Mouse (Mus musculus) hindbrain, embryonic 13.5 days (tissue): ENCODE results near the gene Leng9. TPM values are rescaled to one million over a fixed set of nuclear protein-coding genes. Genes with fewer than 3 reads are reported as not detected.
"Not testable (repeated sequence)": the region's sequence is repeated elsewhere in the genome, so short reads cannot be mapped to it uniquely, and the experiment has no call there.

Experiments
- ATAC-seq: fragments of 200-750 bp; cut with Nextera tagmentation; 2 replicates; pipeline ENCODE4 v1.8.0; 2017; ENCODE audit warnings: moderate TSS enrichment; ENCODE audit not compliant: low FRiP score
- H3K27ac ChIP-seq: fragments of 300-500 bp; sonication (generic); 2 replicates; pipeline ENCODE4 v1.5.1; 2015; ENCODE audit warnings: inconsistent platforms, mild to moderate bottlenecking, moderate library complexity
- H3K27me3 ChIP-seq: fragments of 300-500 bp; sonication (generic); 2 replicates; pipeline ENCODE4 v1.6.1; 2015; ENCODE audit warnings: mild to moderate bottlenecking, inconsistent platforms
- H3K36me3 ChIP-seq: fragments of 300-500 bp; sonication (generic); 2 replicates; pipeline ENCODE4 v1.6.1; 2015; ENCODE audit warnings: mild to moderate bottlenecking, inconsistent platforms
- H3K4me1 ChIP-seq: fragments of 300-500 bp; sonication (generic); replicated peaks from 2 replicates; pipeline ENCODE4 v1.6.1; 2015; ENCODE audit warnings: inconsistent platforms
- H3K4me2 ChIP-seq: fragments of 300-500 bp; sonication (generic); 2 replicates; pipeline ENCODE4 v1.6.1; 2015; ENCODE audit warnings: inconsistent platforms, mild to moderate bottlenecking, moderate library complexity
- H3K4me3 ChIP-seq: fragments of 300-500 bp; sonication (generic); 2 replicates; pipeline ENCODE4 v1.5.1; 2015; ENCODE audit warnings: mild to moderate bottlenecking, inconsistent platforms
- H3K9ac ChIP-seq: fragments of 300-500 bp; sonication (generic); 2 replicates; pipeline ENCODE4 v1.6.1; 2015; ENCODE audit warnings: mild to moderate bottlenecking, inconsistent platforms
- H3K9me3 ChIP-seq: fragments of 300-500 bp; sonication (generic); 2 replicates; pipeline ENCODE4 v1.6.1; 2016; ENCODE audit warnings: inconsistent platforms
- WGBS: fragments of 180-500 bp; shearing (Covaris S2); methylation state at CpG from one replicate; pipeline ENCODE4 v1.1.7; 2015; 5-methylcytosine and 5-hydroxymethylcytosine counted together
- polyA plus RNA-seq: library from polyadenylated mRNA; unstranded; fragments of >200 nt; fragmentation: Nextera tagmentation; extraction: Ambion mirVana; gene quantifications from 2 replicates; pipeline ENCODE4 v1.2.1, GENCODE M21; 2015

Gene Leng9
- polyA plus RNA-seq: 4.7 TPM in 2 replicates

- ATAC-seq: peak; percentile 18
- Histone ChIP-seq H3K4me2 (peak within 1 kb of the TSS; percentile 90), H3K9ac (peak within 1 kb of the TSS; percentile 88), H3K9me3 (no peaks in the 10 kb centered on the region), H3K4me1 (peaks cover 31% of the 10 kb centered on the region), H3K27ac (peak within 1 kb of the TSS; percentile 93), H3K36me3 (peaks cover 31% of the 10 kb centered on the region), H3K4me3 (peak within 1 kb of the TSS; percentile 75), H3K27me3 (peaks cover 38% of the 10 kb centered on the region)
- 1% methylated on average over 14 of the region's 14 CpGs for WGBS
Observed at GRCm38 (mm10) chr7:4150059-4150541, at the start of gene Leng9. Gene Leng9 (minus strand): TSS chr7:4150374.

- Histone ChIP-seq H3K9ac (no peak overlapping the region), H3K4me2 (no peak overlapping the region), H3K4me3 (no peak overlapping the region), H3K4me1 (no peaks in the 10 kb centered on the region), H3K36me3 (no peaks in the 10 kb centered on the region), H3K27me3 (no peaks in the 10 kb centered on the region), H3K9me3 (no peaks in the 10 kb centered on the region), H3K27ac (no peak overlapping the region)
- no peak for ATAC-seq
- WGBS: 50% methylated on average over 3 of the region's 3 CpGs
Observed at GRCm38 (mm10) chr7:4178438-4178837, 28.3 kb upstream of the Leng9 start.

GRCm38 (mm10) chr7:4170193-4170938 lies 20.2 kb upstream of the Leng9 start:
- WGBS: 80% methylated on average over 6 of the region's 6 CpGs
- Histone ChIP-seq H3K36me3 (no peaks in the 10 kb centered on the region), H3K4me1 (peaks cover under 1% of the 10 kb centered on the region), H3K27me3 (no peaks in the 10 kb centered on the region), H3K9ac (no peak overlapping the region), H3K4me3 (no peak overlapping the region), H3K4me2 (no peak overlapping the region), H3K9me3 (no peaks in the 10 kb centered on the region), H3K27ac (no peak overlapping the region)
- no peak for ATAC-seq

GRCm38 (mm10) chr7:4167098-4167497 lies 16.9 kb upstream of the Leng9 start:
- ATAC-seq: no peak
- 0 out of 2 replicates have a peak, but pooled peaks cover 13% of the 10 kb centered on the region for H3K27me3 ChIP-seq
- no peak overlapping the region for H3K27ac ChIP-seq
- no peak overlapping the region for H3K4me2 ChIP-seq
- no peak overlapping the region for H3K4me3 ChIP-seq
- H3K4me1 ChIP-seq: peaks cover 20% of the 10 kb centered on the region
- H3K9ac ChIP-seq: no peak overlapping the region
- no peaks in the 10 kb centered on the region for H3K9me3 ChIP-seq
- H3K36me3 ChIP-seq: no peaks in the 10 kb centered on the region

GRCm38 (mm10) chr7:4165286-4165685 lies 15.1 kb upstream of the Leng9 start:
- Histone ChIP-seq H3K27ac (no peak overlapping the region), H3K9ac (no peak overlapping the region), H3K36me3 (no peaks in the 10 kb centered on the region), H3K4me3 (no peak overlapping the region), H3K4me2 (0 out of 2 replicates have a peak overlapping the region, but pooled peaks have one; percentile 4), H3K9me3 (no peaks in the 10 kb centered on the region), H3K4me1 (peaks cover 20% of the 10 kb centered on the region), H3K27me3 (0 out of 2 replicates have a peak, but pooled peaks cover 13% of the 10 kb centered on the region)
- 32% methylated on average over 3 of the region's 3 CpGs for WGBS
- ATAC-seq: no peak

GRCm38 (mm10) chr7:4164090-4164910 lies 14.1 kb upstream of the Leng9 start, which contains the start of gene Cdc42ep5:
Gene Cdc42ep5 (minus strand): TSS chr7:4164860.
- Histone ChIP-seq H3K4me2 (peak within 1 kb of the TSS; percentile 51), H3K4me1 (peaks cover 20% of the 10 kb centered on the region), H3K27ac (no peak within 1 kb of the TSS), H3K27me3 (0 out of 2 replicates have a peak, but pooled peaks cover 13% of the 10 kb centered on the region), H3K9me3 (no peaks in the 10 kb centered on the region), H3K4me3 (peak within 1 kb of the TSS; percentile 34), H3K36me3 (no peaks in the 10 kb centered on the region), H3K9ac (peak within 1 kb of the TSS; percentile 61)
- 2% methylated on average over 20 of the region's 20 CpGs for WGBS
- ATAC-seq: peak; percentile 75; the same call in 1 of the 2 replicates

GRCm38 (mm10) chr7:4163571-4164072 lies 13.4 kb upstream of the Leng9 start:
- no peaks in the 10 kb centered on the region for H3K36me3 ChIP-seq
- H3K27ac ChIP-seq: no peak overlapping the region
- peak overlapping the region; percentile 61 for H3K9ac ChIP-seq
- peak; percentile 25; the same call in 1 of the 2 replicates for ATAC-seq
- no peaks in the 10 kb centered on the region for H3K9me3 ChIP-seq
- peak overlapping the region; percentile 51 for H3K4me2 ChIP-seq
- H3K27me3 ChIP-seq: 0 out of 2 replicates have a peak, but pooled peaks cover 13% of the 10 kb centered on the region
- 3% methylated on average over 11 of the region's 11 CpGs for WGBS
- H3K4me1 ChIP-seq: peaks cover 20% of the 10 kb centered on the region
- H3K4me3 ChIP-seq: peak overlapping the region; percentile 34

- not testable (repeated sequence) for H3K4me2 ChIP-seq, H3K9me3 ChIP-seq, H3K9ac ChIP-seq, H3K36me3 ChIP-seq, H3K27ac ChIP-seq, H3K4me3 ChIP-seq, ATAC-seq
- Histone ChIP-seq H3K4me1 (peaks cover 20% of the 10 kb centered on the region), H3K27me3 (0 out of 2 replicates have a peak, but pooled peaks cover 13% of the 10 kb centered on the region)
- 96% methylated on average over 4 of the region's 4 CpGs for WGBS
Observed at GRCm38 (mm10) chr7:4161596-4161995, 11.4 kb upstream of the Leng9 start.

- ATAC-seq: no peak
- WGBS: 28% methylated on average over 4 of the region's 4 CpGs
- Histone ChIP-seq H3K9me3 (no peaks in the 10 kb centered on the region), H3K27me3 (peaks cover 42% of the 10 kb centered on the region), H3K27ac (no peak overlapping the region), H3K36me3 (no peaks in the 10 kb centered on the region), H3K4me3 (no peak overlapping the region), H3K4me2 (no peak overlapping the region), H3K4me1 (peaks cover 16% of the 10 kb centered on the region), H3K9ac (no peak overlapping the region)
Observed at GRCm38 (mm10) chr7:4154976-4155375, 4.8 kb upstream of the Leng9 start.

- H3K27me3 ChIP-seq: peaks cover 42% of the 10 kb centered on the region
- ATAC-seq: no peak
- H3K9me3 ChIP-seq: no peaks in the 10 kb centered on the region
- 78% methylated on average over 5 of the region's 5 CpGs for WGBS
- no peaks in the 10 kb centered on the region for H3K36me3 ChIP-seq
- no peak overlapping the region for H3K27ac ChIP-seq
- H3K4me2 ChIP-seq: no peak overlapping the region
- H3K4me3 ChIP-seq: no peak overlapping the region
- peaks cover 20% of the 10 kb centered on the region for H3K4me1 ChIP-seq
- H3K9ac ChIP-seq: no peak overlapping the region
Observed at GRCm38 (mm10) chr7:4154356-4154755, 4.2 kb upstream of the Leng9 start.

GRCm38 (mm10) chr7:4151241-4151640 lies 1.1 kb upstream of the Leng9 start:
- ATAC-seq: no peak
- no peak overlapping the region for H3K27ac ChIP-seq

GRCm38 (mm10) chr7:4150811-4151221 lies 642 bp upstream of the Leng9 start:
- peaks cover 24% of the 10 kb centered on the region for H3K36me3 ChIP-seq
- H3K4me3 ChIP-seq: peak overlapping the region; percentile 75
- WGBS: 3% methylated on average over 14 of the region's 14 CpGs
- H3K4me1 ChIP-seq: peaks cover 31% of the 10 kb centered on the region
- peaks cover 42% of the 10 kb centered on the region for H3K27me3 ChIP-seq
- H3K27ac ChIP-seq: no peak overlapping the region
- peak overlapping the region; percentile 43 for H3K9ac ChIP-seq
- H3K4me2 ChIP-seq: peak overlapping the region; percentile 90
- no peaks in the 10 kb centered on the region for H3K9me3 ChIP-seq
- ATAC-seq: 0 out of 2 replicates have a peak, but pooled peaks have one; percentile 11

More at GRCm38 (mm10) chr7:4151241-4151640, 1.1 kb upstream of the Leng9 start:
- H3K4me3 ChIP-seq: peak overlapping the region; percentile 75
- 11% methylated on average over 22 of the region's 22 CpGs for WGBS
- H3K36me3 ChIP-seq: peaks cover 20% of the 10 kb centered on the region
- H3K9ac ChIP-seq: peak overlapping the region; percentile 58
- H3K9me3 ChIP-seq: no peaks in the 10 kb centered on the region
- H3K27me3 ChIP-seq: peaks cover 42% of the 10 kb centered on the region
- peak overlapping the region; percentile 90 for H3K4me2 ChIP-seq
- H3K4me1 ChIP-seq: peaks cover 31% of the 10 kb centered on the region
